Mouse (Mus musculus): ENCODE results near the gene Pcsk6.

DNA sequence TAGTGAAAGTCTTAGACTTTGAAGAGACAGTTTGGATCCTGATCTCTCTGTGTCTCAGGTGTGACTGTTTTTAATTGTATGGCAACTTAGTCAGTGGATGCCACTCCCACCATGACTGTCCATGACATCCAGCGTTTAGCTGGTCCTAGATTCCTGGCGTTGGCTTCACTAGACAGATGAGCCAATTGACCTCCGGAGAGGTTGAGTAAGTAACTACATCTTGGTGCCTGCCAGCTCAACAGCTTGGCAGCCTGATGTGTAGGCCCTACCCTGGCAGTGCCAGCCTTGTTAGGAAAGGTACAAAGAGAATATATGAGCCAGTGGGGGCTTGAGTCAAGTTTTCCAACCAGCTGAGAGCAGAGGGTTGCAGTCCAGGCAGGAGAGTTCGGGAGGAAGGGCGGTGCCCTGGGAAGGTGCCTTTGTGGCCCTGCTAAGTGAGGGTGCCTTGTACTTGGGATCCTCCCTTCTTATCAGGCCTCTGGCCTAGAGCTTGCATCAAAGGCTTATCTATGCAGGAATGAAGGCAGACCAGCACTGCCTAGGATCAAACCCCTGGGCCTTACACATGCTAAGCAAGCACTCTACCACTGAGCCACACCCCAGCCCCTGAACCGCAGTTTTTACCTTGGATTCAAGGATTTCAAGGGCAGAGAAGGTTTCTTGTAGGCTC lies 11.8 kb downstream of the Pcsk6 start:
- TF ChIP-seq EP300 (IDR thresholded peaks at IDR 0.05; ENCODE audit: insufficient read depth, low read depth, low read length) (peak; percentile 99), CTCF (IDR thresholded peaks at IDR 0.05; ENCODE audit: low read depth, low read length) (no peak)

All from ES-Bruce4 (cell line).